Mouse (Mus musculus) induced T-regulatory cell, adult 2 months (primary cell): ENCODE results near the gene Fitm1.

Experiments
- DNase-seq: peaks from one replicate; pipeline ENCODE4 v3.0.0-alpha.2; 2012; ENCODE audit warnings: low read depth

Fitm1 gene

DNA sequence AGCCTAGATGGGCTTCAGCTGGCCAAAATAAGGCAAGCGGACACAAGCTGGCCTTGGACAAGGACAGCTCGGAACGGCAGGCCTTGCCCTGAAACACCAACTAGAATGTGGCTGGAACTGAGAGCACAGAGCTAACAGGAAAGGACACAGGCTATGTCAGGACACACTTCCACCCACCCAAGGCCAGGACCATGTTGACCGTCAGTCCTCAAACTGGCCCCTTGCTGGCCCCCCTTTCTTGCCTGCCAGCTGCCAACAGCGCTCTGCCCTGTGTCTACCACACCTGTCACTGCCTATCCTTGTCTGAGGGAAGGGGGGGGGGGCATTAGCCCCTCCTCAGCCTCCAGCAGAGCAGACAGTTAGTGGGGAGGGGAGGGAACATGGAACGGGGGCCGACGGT lies at the start of gene Fitm1:
TSS of gene Fitm1 (plus strand) at position 316 of the 400 bp plus-strand sequence.
- DNase-seq: no peak

DNA sequence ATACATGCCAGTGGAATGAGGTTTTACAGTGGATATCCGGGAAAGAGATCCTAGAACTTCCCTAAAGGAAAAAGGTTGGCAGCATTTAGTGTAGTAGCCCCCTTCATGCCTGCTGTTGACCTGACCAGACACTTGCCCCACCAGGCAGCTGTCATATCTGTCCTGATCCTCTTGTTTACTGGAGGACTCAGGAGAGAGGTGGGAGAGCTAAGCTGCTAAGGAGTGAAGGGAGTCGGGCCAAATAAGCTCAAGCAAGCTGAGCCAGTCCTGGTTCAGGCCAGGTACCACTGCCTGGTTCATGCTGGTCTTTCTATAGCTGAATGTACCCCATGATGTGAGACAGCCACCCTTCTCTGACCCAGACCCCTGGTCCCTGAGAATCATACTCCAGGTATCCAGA lies 48.7 kb upstream of the Fitm1 start:
- no peak for DNase-seq

DNA sequence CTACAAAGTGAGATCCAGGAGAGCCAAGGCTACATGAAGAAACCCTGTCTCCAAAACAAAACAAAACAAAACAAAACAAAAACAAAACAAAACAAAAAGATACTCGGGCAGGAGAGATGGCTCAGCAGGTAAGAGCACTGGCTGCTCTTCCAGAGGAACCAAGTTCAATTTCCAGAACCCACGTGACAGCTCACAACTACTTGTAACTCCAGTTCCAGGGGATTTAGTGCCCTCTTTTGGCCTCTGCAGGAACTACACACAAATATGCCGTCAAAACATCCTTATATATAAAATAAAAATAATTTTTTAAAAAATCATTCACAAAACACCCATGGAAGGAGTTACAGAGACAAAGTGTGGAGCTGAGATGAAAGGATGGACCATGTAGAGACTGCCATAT lies 47.5 kb upstream of the Fitm1 start:
- peak; percentile 81 for DNase-seq

DNA sequence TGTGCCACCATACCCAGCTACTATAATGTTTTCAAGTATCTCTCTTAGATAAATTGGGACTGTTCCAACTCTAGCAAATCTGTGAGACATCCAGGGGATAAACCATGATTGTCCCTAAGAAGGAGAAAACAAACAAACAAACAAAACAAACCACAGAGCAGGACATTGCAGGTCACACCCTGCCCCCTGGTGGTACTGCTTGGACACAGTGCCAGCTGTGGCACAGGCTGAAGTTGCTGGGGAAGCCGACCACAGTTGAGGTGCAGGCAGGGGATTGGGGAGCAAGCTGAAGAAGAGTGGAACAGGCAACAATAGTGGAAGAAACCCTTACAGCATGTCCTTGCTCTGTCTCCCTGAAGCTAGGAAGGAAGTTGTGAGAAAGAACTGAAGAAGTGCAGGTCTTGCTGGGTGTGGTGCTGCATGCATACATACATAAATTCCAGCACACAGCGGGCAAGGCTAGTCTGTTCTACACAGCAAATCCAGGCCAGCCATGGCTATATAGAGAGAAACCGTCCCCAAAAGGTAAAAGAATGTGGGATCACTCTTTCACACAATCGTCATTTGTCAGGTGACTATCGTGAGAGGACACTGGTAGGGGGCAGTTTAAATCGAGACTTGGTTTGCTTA lies 39.2 kb upstream of the Fitm1 start:
- DNase-seq: peak; percentile 60

DNA sequence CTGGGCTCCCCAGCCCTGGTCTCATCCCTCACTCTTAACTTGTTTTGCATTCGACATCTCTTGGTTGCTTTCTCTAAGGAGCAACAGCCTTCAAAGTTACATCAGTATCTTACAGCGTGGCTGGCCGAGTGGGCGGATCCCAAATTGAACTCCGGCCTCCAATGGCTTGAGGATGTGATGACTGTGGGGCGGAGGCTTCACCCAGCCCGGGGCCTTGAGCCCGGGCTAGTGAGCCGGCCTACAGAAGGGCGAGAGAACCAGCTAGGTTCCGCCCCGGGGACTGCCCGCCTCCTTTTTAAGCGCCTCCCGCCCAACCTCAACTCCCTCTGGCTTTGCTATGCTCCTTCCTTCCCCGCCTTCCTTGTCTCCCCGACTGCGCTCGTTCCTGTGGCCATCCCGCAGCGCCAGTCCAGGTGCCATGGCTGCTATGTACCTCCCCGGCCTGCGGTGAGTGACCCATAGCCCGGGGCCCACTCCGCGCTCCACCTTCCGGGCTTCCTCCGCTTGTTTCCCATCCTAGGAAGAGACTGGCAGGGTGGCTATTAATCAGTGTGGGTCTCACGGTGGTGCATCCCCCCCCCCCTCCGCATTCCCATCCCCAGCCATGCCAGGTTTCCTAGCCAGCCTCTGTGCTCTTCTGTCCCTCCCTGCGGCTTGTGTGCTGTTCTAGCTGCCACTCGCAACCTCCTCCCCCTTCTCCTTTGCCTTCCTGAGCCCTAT lies 35.2 kb upstream of the Fitm1 start, which contains the start of gene Pck2:
TSS of gene Pck2 (plus strand) at position 200 of the 720 bp plus-strand sequence.
- DNase-seq: peak; percentile 78

DNA sequence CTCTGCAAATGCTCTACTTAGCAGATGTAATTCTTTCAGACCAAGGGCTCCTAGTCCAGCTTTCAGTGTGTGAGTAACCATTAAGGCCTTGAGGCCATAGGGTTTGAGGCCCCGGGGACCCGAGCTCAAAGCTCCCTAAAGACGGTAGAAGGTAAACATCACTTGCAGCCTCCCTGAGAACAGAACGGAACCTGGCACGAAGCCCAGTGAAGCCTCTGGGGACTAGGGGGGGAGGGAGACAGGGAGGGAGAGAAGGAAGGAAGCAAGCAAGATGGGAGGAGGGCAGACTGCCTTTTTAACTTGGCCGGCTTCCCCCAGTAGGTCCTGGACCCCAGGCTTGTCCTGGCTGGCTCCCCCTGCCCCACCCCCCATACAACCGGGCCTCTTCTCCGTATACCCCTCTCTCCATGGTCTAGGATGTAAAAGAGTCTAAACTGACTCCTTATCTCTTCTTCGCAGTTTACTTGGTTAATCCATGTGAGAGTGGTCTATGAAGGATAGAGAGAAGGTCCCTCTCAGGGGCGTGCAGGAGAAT lies 34.6 kb upstream of the Fitm1 start:
- peak; percentile 53 for DNase-seq

DNA sequence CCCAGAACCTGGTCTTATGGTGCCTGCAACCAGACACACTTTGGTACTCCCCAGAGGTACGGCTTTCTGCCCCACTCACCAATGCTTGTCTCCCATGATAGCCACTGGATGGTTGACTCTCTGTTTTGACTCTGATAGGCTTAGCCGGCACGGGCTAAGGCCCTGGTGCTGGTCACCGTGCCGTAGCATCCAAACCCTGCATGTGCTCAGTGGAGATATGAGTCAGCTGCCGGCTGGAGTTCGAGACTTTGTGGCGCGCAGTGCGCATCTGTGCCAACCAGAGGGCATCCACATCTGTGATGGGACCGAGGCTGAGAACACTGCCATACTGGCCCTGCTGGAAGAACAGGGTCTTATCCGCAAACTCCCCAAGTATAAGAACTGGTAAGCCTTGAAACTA lies 33.1 kb upstream of the Fitm1 start:
- no peak for DNase-seq

DNA sequence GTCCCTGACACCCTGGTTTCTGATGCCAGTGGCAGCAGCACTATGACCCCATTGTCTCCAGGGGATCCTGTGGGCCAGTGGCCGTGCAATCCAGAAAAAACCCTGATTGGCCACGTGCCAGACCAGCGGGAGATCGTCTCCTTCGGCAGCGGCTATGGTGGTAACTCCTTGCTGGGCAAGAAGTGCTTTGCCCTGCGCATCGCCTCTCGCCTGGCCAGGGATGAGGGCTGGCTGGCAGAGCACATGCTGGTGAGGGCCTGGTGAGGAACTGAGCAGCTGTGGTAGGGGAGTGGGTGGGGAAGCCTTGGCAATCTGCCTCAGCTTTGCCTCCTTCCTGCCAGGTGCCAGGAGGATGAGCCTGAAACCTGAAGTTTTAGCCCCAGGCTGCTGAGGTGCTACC lies 31.1 kb upstream of the Fitm1 start:
- no peak for DNase-seq

DNA sequence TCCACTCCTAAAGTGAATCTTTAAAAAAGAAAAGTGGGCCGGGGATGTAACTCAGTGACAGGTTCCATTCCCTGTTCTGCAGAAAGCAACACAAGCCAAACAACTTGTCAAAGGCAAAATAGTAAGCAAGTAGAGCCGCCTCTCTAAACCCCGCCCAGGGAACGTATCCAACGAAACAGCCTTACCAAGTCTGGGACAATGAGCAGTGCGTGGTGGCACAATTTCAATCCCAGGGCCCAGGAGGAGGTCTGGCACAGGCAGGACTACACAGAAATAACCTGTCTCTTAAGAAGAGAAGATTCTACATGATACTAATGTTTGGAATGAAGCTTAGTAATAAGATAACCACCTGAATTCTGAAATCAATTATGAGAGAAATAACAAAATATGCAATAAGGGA lies 25.2 kb upstream of the Fitm1 start:
- DNase-seq: no peak

DNA sequence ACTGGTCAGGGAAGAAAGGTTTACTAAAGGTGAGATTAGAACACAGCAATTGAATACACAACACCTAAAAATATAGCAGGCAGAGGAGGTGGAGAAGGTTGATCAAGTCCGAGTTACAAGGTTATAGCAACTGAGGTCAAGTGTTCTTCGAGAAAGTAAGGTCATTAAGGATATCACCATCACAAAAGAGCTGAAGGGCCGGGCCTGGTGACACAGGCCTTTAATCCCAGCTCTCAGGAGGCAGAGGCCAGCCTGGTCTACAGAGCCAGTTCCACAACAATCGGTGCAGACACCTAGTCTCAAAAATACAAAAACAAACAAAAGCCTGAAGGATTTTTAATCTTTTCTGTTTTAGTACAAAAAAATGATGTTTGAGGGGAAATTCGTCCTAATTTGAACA lies 24.1 kb upstream of the Fitm1 start:
- DNase-seq: no peak

DNA sequence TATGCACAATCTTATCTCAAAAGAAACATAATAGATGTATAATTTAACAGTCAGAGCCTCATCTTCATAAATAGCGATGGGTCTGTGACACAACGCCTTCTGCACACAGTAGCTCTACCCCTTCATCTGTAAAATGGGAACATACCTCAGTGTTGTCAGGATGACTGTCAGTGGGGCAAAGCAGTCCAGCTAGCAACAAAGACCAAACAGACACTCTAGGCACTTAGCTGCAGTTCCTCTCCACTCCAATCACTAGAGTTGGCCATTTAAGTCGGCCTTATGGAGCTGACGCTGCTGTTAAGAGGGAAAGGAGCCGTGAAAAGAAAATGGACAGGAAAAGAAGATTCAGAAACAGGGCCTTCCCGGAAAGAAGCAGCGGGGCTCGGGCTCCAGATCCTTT lies 23.6 kb upstream of the Fitm1 start:
- no peak for DNase-seq

DNA sequence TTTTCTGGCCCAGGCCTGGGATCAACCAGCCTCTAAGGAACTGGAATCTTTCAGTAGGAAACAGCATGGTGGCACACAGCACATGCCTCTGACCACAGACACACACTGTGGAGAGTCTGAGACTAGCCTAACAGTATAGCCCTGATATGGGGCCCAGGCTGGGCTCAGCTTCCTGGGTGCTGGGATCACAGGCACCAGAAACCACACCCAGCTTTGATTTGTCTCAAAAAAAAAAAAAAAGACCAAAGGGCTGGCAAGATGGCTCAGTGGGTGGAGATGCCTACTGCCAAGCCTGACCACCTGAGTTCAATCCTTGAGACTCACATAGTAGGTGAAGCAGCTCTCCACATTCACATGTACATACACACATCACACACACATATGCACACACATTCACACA lies 20.8 kb upstream of the Fitm1 start:
- no peak for DNase-seq

DNA sequence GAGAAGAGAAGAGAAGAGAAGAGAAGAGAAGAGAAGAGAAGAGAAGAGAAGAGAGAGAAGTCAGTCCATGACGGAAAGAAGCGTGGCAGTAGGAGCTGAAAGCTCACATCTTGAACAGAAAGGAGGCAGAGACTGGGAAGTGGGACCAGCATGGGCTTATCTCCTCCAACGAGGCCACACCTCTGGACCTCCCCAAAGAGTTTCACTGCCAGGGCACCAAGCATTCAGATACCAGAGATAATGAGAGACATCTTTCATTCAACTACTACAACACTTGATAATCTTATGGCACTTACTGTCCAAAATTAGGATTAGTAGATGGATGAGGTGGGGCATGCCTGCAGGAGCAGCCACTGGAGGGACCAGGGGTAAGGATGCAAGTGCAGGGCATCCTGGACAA lies 19.6 kb upstream of the Fitm1 start:
- no peak for DNase-seq

DNA sequence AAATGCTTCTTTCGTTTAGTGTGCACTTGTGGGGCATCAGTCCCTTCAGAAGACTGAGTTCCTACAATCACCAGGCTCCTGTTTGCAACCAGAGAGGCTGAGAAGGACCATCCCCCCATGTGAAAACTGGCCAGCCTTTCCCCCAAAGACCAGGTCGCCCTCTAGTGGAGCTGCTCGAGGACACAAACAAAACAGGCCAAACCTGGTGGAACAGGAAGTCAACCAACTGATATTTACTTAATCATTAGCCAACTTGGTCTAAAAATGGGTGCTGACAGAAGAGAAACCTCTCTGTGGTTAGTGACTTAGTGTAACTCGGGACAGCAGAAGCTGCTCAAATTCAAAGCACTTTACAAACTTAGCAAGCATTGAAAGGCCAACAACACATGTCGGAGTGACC lies 18.4 kb upstream of the Fitm1 start:
- DNase-seq: peak; percentile 89

DNA sequence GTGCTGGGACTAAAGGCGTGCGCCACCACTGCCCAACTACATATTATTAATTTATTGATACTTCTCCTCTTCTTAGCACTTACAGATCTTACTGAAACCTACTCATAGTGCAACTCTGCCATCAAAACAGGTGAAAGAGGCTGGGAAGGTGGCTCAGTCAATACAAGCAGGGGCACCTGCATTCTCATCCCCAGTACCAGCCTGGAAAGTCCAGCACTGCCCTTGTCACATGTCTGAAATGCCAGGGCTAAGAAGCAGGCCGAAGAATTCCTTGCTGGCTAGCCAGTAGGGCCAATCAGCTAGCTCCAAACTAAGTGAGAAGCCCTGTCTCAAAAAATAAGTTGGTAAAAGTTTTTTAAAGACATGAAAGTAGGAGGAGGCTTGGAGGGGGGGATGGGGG lies 17.8 kb upstream of the Fitm1 start:
- DNase-seq: peak; percentile 32

DNA sequence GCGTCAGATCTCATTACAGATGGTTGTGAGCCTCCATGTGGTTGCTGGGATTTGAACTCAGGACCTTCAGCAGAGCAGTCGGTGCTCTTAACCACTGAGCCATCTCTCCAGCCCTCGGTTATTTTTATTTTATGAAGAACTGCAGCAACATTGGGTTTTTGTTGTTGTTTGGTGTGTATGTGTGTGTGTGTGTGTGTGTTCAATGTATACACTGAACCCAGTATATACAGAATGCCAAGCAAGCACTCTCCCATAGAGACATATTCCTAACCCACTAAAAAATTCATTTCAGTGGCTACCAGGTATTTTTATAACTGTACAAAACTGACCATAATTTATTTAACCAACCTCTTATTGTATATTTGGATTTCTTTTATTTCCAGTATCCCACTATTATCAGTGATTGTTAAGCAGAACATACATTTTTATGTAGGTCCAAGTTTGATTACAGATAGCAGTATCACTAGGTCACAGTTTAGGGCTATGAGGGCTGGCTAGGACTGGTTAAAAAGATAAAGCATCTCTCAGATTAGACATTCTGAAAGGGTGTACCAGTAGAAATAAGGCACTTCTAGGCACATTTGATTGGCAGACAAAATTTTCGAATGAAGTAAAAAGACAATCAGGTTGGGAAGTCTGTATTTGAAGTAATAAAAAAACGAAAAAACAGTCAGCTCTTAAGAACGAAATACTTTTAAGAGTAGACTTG lies 16.5 kb upstream of the Fitm1 start:
- peak; percentile 23 for DNase-seq

DNA sequence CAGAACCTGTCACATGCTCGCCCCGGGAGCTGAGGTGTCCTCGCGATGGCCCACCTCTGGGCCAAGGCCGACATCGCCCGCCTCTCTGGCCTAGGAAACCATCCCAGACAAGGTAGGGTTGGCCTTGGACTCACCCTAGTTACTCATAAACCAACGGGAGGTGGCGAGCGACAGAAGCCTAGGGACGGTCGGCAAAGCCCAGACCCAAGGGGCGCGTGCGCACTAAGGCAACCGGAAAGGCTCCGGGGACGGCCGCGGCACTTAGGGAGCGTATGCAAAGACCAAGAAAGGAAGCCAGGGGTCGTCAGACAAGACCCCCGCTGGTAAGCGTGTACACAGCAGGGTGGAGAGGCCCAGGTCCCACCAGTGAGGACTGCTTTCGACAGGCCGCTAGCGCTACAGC lies 15.6 kb upstream of the Fitm1 start, which contains the start of gene Dcaf11:
TSS of gene Dcaf11 (plus strand) at position 208 of the 403 bp plus-strand sequence.
- DNase-seq: peak; percentile 94

DNA sequence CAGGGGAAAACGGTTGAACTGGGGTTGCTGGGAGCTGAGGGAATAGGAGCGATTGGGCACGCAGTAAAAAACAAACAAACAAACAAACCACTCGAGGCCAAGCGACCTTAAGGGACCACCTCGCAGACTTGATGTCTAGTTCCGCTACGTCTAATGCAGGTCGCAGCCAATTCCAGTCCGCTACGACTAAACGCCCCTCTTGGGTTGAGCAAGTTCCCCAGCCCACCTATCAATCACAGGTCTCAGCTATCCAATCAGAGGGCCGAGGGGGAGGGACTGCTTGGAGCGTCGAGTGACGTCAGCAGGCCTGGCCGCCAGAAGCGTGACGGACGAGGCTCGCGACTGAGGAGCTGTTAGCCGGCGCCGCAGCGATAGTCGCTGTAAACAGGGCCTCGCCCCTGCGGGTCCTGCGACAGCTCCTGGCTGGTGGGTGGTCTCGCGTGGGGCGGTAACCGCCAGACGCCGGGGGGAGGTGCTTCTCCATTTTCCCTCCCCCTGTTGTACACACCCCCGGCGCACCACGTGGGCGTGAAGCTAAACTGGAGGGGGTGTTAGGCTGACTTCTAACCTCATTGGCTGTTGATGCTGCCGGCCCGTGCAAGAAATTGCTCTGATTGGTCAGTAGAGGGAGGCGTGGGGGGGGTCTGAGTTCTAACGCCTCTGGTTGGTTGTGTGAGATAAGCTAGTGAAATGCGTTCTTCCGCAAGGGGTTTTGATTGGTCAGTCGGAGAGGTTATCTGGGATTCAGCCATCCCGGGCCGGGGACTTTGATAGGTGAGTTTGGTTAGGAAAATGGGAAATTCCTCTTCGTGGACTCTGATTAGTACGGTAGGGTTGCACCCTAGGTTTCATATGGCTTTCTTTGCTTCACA lies 15.0 kb upstream of the Fitm1 start, which contains the start of gene A730061H03Rik:
TSS of gene A730061H03Rik (minus strand) at position 205 of the 872 bp plus-strand sequence.
- DNase-seq: peak; percentile 99

DNA sequence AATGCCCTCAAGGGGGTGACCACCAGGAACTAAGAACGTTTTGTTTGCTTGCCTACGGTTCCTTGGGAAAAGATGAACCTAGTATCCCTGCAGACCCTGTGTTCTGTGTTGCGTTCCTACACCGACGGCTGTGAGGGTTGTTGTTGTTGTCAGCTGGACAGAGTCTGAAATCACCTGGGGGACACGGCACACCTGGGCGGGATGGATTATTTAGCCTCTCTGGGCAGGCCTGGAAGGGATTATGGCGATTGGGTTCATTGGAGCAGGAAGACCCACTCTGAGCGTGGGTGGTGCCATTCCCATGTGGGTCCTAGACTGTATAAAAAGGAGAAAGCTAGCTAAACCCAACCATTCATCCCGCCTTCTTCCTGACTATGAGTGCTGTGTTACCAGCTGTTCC lies 13.6 kb upstream of the Fitm1 start:
- no peak for DNase-seq

DNA sequence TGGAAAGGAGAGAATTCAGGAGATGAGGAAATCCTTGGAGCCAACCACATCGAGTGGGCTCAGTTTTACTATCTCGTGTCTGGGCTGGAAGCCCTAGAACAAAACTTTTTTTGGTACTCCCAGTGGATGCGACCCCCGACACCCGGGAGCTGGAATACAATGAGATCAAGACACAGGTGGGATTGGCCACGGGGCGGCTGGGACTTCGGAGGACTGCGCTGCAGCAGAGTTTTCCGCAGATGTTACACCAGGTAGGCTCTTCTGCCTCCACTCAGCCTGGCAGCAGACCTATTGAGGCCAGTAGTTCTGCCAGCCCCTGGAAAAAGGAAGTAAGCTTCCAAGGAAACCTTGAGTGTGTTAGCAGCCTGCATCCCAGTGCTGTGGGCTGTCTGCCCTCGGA lies 12.2 kb upstream of the Fitm1 start:
- no peak for DNase-seq

DNA sequence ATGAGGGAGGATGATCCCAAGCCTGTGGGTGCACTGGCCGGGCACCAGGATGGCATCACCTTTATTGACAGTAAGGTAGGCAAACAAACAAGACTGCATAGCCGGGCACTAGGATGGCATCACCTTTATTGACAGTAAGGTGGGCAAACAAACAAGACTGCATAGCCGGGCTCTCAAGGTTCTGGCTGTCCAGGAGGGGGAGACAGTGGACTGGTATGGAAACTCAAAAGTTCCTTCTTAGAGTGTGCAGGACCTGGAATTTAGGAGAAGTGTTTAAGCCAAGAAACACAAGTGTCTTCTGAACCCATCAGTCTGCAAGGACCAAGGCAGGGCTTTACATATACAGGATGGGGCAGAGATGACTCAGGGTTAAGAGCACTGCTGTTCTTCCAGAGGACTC lies 9.7 kb upstream of the Fitm1 start:
- no peak for DNase-seq

DNA sequence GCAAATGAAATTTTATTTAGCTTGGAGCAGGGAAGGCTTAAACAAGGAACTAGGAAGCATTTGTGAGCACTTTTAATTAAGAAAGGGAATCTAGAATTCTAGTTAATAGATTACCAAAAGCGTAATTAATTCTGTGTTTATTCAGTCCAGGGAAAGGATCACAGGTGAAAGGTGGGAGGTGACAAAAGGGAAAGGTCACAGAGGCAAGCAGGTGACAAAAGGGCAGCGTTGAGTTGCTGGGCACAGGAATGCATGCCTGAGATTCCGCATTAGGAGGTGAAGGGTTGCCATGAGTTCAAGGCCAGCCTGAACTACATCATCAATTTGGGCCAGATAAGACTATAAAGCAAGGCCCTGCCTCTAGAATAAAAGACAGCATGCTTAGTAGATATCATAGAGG lies 7.9 kb upstream of the Fitm1 start:
- no peak for DNase-seq
